Mouse (Mus musculus): ENCODE data around the gene Cmtm2a. TPM values are rescaled to one million over a fixed set of nuclear protein-coding genes. Genes with fewer than 3 reads are reported as not detected.

Cmtm2a gene
- polyA plus RNA-seq (2012; ENCODE audit: low replicate concordance): 0.25 TPM in 1 of 2 replicates, not detected in the other

GRCm38 (mm10) chr8:104293081-104293480 lies at the start of gene Cmtm2a:
Gene Cmtm2a, minus strand, starts transcription at chr8:104293181.

GRCm38 (mm10) chr8:104339229-104339982 lies 46.4 kb upstream of the Cmtm2a start, which contains the start of gene Cmtm3:
Gene Cmtm3, plus strand, starts transcription at chr8:104339410.

DNA sequence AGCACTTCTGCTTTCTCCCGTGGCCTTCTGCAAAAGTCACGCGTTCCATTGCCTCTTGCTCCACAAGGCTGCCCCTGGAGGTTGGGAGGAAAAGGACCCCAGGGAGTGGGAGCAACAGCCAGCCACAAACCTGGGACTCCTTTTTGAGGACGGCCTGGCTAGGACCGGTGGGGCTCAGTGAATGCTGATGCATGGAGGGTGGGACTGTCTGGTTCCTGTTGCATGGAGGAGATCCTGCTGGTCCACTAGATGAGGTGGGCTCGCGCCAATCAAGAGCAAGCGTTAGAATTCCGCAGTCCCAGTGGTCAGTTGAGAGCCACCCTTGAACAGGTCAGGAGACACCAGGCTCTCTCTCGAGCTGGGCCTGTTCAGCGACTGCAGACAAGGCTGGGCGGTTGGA lies 28.9 kb upstream of the Cmtm2a start, which contains the start of gene Cmtm2b:
TSS of gene Cmtm2b (plus strand) at position 301 of the 400 bp plus-strand sequence.

DNA sequence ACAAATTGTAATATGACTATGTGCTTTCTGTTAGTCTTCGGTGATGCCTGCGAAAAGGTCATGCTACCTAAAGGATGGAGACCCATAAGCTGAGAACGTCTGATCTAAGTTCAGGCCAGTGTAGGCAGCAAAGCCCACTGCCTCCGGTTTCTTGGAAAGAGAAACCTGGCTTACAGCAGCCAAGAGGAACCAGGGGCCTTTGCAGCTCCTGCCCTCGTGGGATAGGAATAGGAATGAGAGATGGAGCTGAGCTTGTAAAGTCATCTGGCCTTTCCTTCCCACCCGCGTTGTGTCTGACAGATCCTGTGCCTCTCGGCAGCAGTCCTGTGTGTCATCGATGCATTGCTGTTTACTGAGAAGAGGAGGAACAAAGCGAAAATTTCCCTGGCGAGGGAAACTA lies 28.3 kb upstream of the Cmtm2a start, which contains the start of gene Gm11020:
TSS of gene Gm11020 (plus strand) at position 301 of the 400 bp plus-strand sequence.

GRCm38 (mm10) chr8:104309441-104310155 lies 16.6 kb upstream of the Cmtm2a start, which contains the start of the genes Gm45711 and Cmtm1:
Gene Gm45711, minus strand, starts transcription at chr8:104310081.
Gene Cmtm1, minus strand, starts transcription at chr8:104310145.

DNA sequence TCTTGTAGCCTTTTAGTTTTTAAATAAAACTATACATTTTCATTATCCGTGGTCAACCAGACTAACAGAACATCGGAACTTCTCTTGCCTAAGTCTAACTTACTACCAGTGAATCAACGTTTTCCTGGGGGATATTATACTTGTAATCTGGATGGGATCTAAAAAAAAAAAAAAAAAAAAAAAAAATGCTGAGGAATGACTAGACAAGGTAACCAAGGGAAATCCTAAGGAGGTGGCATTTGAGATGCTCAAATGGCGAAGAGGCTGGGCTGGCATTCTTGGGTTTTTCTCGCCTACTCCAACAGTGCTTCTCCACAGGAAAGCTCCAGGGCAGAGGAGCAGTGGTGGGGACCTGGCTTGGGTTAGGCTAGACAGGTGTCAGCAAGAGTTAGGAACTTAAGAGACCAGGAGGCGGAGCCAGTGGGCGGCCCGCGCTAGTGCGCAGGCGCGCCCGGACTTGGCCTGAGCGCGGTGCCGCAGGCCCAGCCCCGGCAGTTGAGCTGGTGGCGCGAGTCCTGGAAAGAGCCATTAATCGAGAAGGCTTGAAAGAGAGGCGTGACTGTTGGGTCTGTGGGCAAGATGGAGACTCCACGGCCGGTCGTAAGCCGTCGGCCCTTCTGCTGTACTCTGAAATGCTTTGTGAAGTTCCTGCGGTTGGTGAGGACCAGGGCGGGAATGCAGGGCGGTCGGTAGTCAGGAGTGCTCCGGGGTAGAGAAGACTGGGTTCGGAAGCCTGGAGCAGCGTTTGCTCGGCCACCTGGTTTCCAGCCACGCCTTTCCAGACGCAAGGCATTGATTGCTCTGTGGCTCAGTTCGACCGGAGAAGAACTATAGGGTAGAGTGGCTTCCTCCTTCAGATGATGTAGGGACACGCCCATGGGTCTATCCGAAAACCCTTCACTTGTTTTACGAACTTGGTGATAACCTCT lies 42.3 kb downstream of the Cmtm2a start, which contains the start of gene Cklf:
TSS of gene Cklf (plus strand) at position 423 of the 929 bp plus-strand sequence.

DNA sequence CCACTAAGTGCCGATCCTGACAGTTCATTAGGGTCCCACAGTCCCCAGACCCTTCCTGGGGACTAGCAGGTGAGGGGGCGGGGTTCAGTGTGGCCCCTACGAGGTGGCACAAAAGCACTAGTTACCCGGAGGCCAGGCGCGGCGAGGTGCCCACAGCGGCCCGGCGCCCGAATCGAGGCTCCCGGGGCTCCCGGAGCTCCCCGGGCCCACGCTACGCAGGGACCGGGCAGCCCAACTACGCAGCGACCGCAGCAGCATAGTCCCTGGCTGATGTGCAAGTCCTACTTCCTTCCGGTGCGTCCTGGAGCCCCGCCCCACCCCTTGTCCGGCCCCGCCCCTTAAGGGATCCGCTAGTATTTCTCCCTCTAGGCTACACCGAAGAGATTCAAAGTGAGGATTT lies 44.7 kb downstream of the Cmtm2a start, which contains the start of gene Tk2:
TSS of gene Tk2 (minus strand) at position 283 of the 400 bp plus-strand sequence.

Other genes with a start within 250 kb of the Cmtm2a start
- 1.2 and 5.4 TPM in 2 replicates for gene Cdh5, start 191.6 kb downstream of the Cmtm2a start, polyA plus RNA-seq (2012; ENCODE audit: low replicate concordance)
- gene Bean1, start 122.7 kb downstream of the Cmtm2a start, polyA plus RNA-seq (2012; ENCODE audit: low replicate concordance): 0.13 TPM in 1 of 2 replicates, not detected in the other
- 71.7 and 79.9 TPM in 2 replicates for gene Tk2, start 44.6 kb downstream of the Cmtm2a start, polyA plus RNA-seq (2012; ENCODE audit: low replicate concordance)
- gene Cklf, start 42.3 kb downstream of the Cmtm2a start, polyA plus RNA-seq (2012; ENCODE audit: low replicate concordance): 11.3 and 21.4 TPM in 2 replicates
- not detected in 2 replicates for gene Gm45711, start 16.9 kb upstream of the Cmtm2a start, polyA plus RNA-seq (2012; ENCODE audit: low replicate concordance)
- gene Cmtm1, start 17.0 kb upstream of the Cmtm2a start, polyA plus RNA-seq (2012; ENCODE audit: low replicate concordance): not detected in 2 replicates
- not detected in 2 replicates for gene Gm11020, start 28.4 kb upstream of the Cmtm2a start, polyA plus RNA-seq (2012; ENCODE audit: low replicate concordance)
- not detected in 2 replicates for gene Cmtm2b, start 29.0 kb upstream of the Cmtm2a start, polyA plus RNA-seq (2012; ENCODE audit: low replicate concordance)
- gene Cmtm3, start 46.2 kb upstream of the Cmtm2a start, polyA plus RNA-seq (2012; ENCODE audit: low replicate concordance): 59.0 and 140 TPM in 2 replicates
- gene Cmtm4, start 102.6 kb upstream of the Cmtm2a start, polyA plus RNA-seq (2012; ENCODE audit: low replicate concordance): 3.1 and 4.1 TPM in 2 replicates
- 24.9 and 26.6 TPM in 2 replicates for gene Dync1li2, start 149.9 kb upstream of the Cmtm2a start, polyA plus RNA-seq (2012; ENCODE audit: low replicate concordance)
- 0.68 and 1.9 TPM in 2 replicates for gene Terb1, start 216.7 kb upstream of the Cmtm2a start, polyA plus RNA-seq (2012; ENCODE audit: low replicate concordance)
- 2.1 and 12.2 TPM in 2 replicates for gene Nae1, start 241.5 kb upstream of the Cmtm2a start, polyA plus RNA-seq (2012; ENCODE audit: low replicate concordance)
- 0.42 and 2.3 TPM in 2 replicates for gene Car7, start 241.5 kb upstream of the Cmtm2a start, polyA plus RNA-seq (2012; ENCODE audit: low replicate concordance)

Data from hematopoietic multipotent progenitor cell, adult 10-12 weeks (in vitro differentiated cells).